Mouse (Mus musculus) embryonic facial prominence, embryonic 11.5 days (tissue): ENCODE results near the gene Rmdn2. TPM values are rescaled to one million over a fixed set of nuclear protein-coding genes. Genes with fewer than 3 reads are reported as not detected.

Source experiments
- ATAC-seq: fragments of 200-750 bp; cut with Nextera tagmentation; replicated peaks from 2 replicates; pipeline ENCODE4 v1.8.0; 2017; ENCODE audit warnings: low read depth; ENCODE audit not compliant: insufficient number of reproducible peaks, low FRiP score, low TSS enrichment
- DNase-seq: peaks from one replicate; pipeline ENCODE4 v3.0.0-alpha.2; 2015; ENCODE audit warnings: low spot score
- H3K27ac ChIP-seq: fragments of 300-500 bp; sonication (generic); replicated peaks from 2 replicates; pipeline ENCODE4 v1.5.1; 2014; ENCODE audit warnings: mild to moderate bottlenecking, low read depth, low read length, control low read depth
- H3K27me3 ChIP-seq: fragments of 300-500 bp; sonication (generic); 2 replicates; pipeline ENCODE4 v1.6.1; 2014; ENCODE audit warnings: mild to moderate bottlenecking, low read length, moderate library complexity, mixed read lengths; ENCODE audit not compliant: control insufficient read depth, insufficient read depth
- H3K36me3 ChIP-seq: fragments of 300-500 bp; sonication (generic); replicated peaks from 2 replicates; pipeline ENCODE4 v1.6.1; 2014; ENCODE audit warnings: low read depth, mild to moderate bottlenecking, low read length, moderate library complexity, mixed read lengths; ENCODE audit not compliant: control insufficient read depth, insufficient read depth
- H3K4me1 ChIP-seq: fragments of 300-500 bp; sonication (generic); 2 replicates; pipeline ENCODE4 v1.6.1; 2014; ENCODE audit warnings: low read length, mixed read lengths; ENCODE audit not compliant: control insufficient read depth, insufficient read depth
- H3K4me2 ChIP-seq: fragments of 300-500 bp; sonication (generic); 2 replicates; pipeline ENCODE4 v1.6.1; 2014; ENCODE audit warnings: low read depth, mild to moderate bottlenecking, control low read depth, low read length, moderate library complexity
- H3K4me3 ChIP-seq: fragments of 300-500 bp; sonication (generic); 2 replicates; pipeline ENCODE4 v1.5.1; 2014; ENCODE audit warnings: low read depth, low read length, control low read depth
- H3K9ac ChIP-seq: fragments of 300-500 bp; sonication (generic); replicated peaks from 2 replicates; pipeline ENCODE4 v1.6.1; 2014; ENCODE audit warnings: mild to moderate bottlenecking, control low read depth, low read length
- H3K9me3 ChIP-seq: fragments of 300-500 bp; sonication (generic); replicated peaks from 2 replicates; pipeline ENCODE4 v1.6.1; 2016; ENCODE audit warnings: mild to moderate bottlenecking, low read length, inconsistent platforms, mixed read lengths; ENCODE audit not compliant: control insufficient read depth
- WGBS: fragments of 180-500 bp; shearing (Covaris S2); extraction: QIAGEN DNeasy Blood & Tissue Kit; methylation state at CpG from one replicate; pipeline ENCODE4 v1.1.7; 2014; 5-methylcytosine and 5-hydroxymethylcytosine counted together
- polyA plus RNA-seq: library from polyadenylated mRNA; unstranded; fragments of >200 nt; fragmentation: Nextera tagmentation; extraction: Ambion mirVana; gene quantifications from 2 replicates; pipeline ENCODE4 v1.2.1, GENCODE M21; 2014

Rmdn2 gene
- polyA plus RNA-seq, 1 experiment from 2014 or later = 9.7 TPM

DNA sequence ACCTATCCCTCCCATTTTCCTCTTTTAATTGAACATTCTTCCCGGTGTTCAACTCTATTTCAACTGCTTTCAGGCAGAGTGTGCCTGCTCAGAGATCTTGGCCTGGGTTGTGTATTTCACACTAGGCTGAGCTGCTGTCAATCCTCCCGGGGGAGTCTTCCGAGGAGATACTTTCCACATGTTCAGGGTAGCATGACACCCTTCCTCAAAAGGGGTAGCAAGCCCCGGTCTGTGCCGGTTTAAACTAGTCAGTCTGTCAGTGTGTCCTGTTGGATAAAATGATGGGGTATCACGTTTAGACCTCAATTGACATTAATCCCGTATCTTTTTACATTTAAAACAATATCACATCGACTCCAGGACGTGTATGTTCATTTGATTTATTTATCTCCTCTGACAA, 46.1 kb downstream of the Rmdn2 start:
- no peak for ATAC-seq
- no peak overlapping the region for H3K4me3 ChIP-seq
- peak; percentile 41 for DNase-seq
- H3K27ac ChIP-seq = no peak overlapping the region
- H3K36me3 ChIP-seq = no peaks in the 10 kb centered on the region
- no peaks in the 10 kb centered on the region for H3K9me3 ChIP-seq
- no peaks in the 10 kb centered on the region for H3K27me3 ChIP-seq
- H3K4me1 ChIP-seq = no peaks in the 10 kb centered on the region
- no peak overlapping the region for H3K9ac ChIP-seq
- WGBS = 52% methylated on average over 9 of the region's 9 CpGs
- H3K4me2 ChIP-seq = no peak overlapping the region

DNA sequence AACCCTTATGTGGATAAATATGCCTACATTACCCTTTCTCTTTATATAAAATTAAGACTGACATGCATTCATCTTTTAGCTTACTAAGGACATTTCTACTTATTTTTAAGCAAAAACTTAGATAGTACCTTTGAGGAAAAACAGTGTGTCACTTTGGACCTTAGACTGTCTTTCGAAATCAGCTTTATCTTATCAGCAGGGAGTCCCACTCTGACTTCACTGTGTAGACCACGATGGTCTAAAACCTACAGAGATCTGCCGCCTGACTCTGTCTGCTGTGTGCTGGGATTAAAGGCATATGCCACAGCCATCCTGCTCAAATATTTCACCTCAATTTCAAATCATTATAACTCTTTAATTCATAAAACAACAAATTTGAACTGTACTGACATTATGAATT, 46.8 kb downstream of the Rmdn2 start:
- WGBS = 70% methylated on average over 3 of the region's 3 CpGs
- no peak overlapping the region for H3K9ac ChIP-seq
- no peaks in the 10 kb centered on the region for H3K4me1 ChIP-seq
- DNase-seq (no peak), ATAC-seq (no peak)
- no peaks in the 10 kb centered on the region for H3K9me3 ChIP-seq
- no peak overlapping the region for H3K4me2 ChIP-seq
- H3K4me3 ChIP-seq = no peak overlapping the region
- no peaks in the 10 kb centered on the region for H3K27me3 ChIP-seq
- no peaks in the 10 kb centered on the region for H3K36me3 ChIP-seq
- H3K27ac ChIP-seq = no peak overlapping the region

DNA sequence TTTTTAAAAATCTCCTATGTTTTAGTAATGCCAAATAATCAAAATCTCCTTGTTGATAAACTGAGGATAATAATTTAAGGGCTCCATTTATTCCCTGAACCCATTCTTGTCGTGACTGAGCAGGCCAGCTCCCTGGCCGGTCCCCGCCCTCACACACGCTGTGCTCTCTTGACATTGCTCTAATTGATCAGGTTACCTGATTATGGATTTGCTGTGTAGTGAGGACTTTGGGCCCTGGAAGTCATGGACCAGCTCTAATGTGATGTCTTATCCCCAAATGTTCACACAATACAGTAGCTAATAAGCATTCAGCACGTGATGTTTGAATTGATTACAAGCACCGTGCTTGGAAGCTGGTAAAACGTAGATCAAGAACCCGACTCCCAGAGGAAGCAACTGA, 47.2 kb downstream of the Rmdn2 start:
- no peak overlapping the region for H3K4me3 ChIP-seq
- no peaks in the 10 kb centered on the region for H3K4me1 ChIP-seq
- DNase-seq = no peak
- WGBS = 67% methylated on average over 8 of the region's 8 CpGs
- H3K9ac ChIP-seq = no peak overlapping the region
- H3K9me3 ChIP-seq = no peaks in the 10 kb centered on the region
- H3K4me2 ChIP-seq = no peak overlapping the region
- no peak overlapping the region for H3K27ac ChIP-seq
- no peaks in the 10 kb centered on the region for H3K27me3 ChIP-seq
- no peaks in the 10 kb centered on the region for H3K36me3 ChIP-seq
- no peak for ATAC-seq

DNA sequence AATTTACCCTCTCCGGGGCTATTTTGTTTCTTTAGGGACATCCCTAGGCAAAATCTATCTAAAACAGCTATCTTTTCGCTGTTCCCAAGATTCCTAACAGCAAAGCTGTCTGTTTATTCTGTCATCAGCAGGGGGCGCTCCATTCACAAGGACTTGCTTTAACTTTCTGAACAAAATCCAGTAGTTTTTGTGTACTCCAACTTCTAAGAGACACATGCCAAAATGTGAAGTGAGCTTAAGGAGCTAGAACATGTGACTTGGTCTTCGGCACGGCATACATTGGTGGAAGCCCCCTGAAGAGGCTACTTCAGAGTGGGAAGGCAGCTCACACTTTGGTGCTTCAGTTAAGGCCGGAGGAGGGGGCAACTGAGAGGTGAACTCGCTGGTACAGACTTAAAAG, 49.7 kb downstream of the Rmdn2 start:
- peak; percentile 85 for DNase-seq
- no peaks in the 10 kb centered on the region for H3K36me3 ChIP-seq
- 47% methylated on average over 7 of the region's 7 CpGs for WGBS
- no peak overlapping the region for H3K27ac ChIP-seq
- H3K9ac ChIP-seq = no peak overlapping the region
- no peaks in the 10 kb centered on the region for H3K4me1 ChIP-seq
- H3K9me3 ChIP-seq = no peaks in the 10 kb centered on the region
- no peak overlapping the region for H3K4me3 ChIP-seq
- H3K27me3 ChIP-seq = no peaks in the 10 kb centered on the region
- ATAC-seq = no peak
- H3K4me2 ChIP-seq = no peak overlapping the region

DNA sequence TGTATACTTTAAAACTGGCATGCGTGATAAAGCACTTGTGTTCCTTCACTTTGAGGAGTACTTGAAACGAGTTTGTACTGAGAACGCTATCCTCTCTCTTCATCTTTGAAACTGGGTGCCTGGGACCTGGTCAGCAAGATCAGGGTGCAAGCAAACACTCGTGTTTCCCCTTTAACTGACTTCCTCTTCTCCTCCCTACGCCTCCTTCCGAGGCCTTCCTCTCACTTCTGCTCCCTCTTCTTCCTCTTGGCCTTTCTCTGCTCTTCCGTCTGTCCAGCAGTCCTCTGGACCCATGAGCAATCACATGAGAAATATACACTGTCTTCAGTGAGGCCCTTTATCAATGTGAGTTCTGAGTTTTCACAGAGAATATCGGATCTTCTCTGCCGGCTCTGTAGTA, 50.2 kb downstream of the Rmdn2 start:
- no peak overlapping the region for H3K4me3 ChIP-seq
- no peaks in the 10 kb centered on the region for H3K9me3 ChIP-seq
- H3K9ac ChIP-seq = no peak overlapping the region
- H3K4me2 ChIP-seq = no peak overlapping the region
- no peaks in the 10 kb centered on the region for H3K27me3 ChIP-seq
- no peaks in the 10 kb centered on the region for H3K36me3 ChIP-seq
- no peak overlapping the region for H3K27ac ChIP-seq
- ATAC-seq (no peak), DNase-seq (no peak)
- H3K4me1 ChIP-seq = no peaks in the 10 kb centered on the region
- WGBS = 81% methylated on average over 9 of the region's 9 CpGs

DNA sequence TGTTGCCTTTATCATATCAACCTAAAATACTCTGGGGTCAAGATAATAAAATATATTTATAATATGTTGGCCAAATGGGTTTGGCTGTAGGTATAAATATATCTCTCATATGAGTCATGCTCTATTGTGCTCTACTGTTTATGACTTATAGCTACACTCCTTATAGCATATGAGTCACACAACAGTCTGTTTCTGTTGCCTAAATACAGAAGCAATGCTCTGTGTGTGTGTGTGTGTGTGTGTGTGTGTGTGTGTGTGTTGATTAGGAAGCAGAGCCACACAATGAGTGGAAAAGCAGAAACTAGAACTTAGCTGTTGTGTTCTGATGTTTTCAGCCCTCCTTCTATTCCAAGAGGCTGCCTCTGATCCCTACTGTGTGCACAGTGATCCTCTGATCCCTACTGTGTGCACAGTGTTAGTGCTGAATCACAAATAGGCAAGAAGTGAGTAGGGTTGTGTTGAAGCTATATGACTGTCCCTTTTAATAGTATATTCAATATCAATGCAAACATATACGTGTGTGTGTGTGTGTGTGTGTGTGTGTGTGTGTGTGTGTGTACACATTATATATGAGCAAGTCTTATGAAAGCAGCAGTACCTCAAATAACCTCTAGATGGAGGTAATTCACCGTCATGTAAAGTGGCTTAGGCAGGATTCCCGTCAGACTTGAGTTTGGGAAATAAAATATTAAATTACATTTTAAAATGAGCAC, 51.9 kb downstream of the Rmdn2 start:
- Histone ChIP-seq H3K4me3 (no peak overlapping the region), H3K27ac (no peak overlapping the region), H3K4me2 (no peak overlapping the region), H3K36me3 (no peaks in the 10 kb centered on the region), H3K4me1 (no peaks in the 10 kb centered on the region), H3K9me3 (no peaks in the 10 kb centered on the region), H3K27me3 (no peaks in the 10 kb centered on the region), H3K9ac (no peak overlapping the region)
- DNase-seq (peak; percentile 83), ATAC-seq (no peak; the same call in 1 of the 2 replicates)
- 21% methylated on average over 3 of the region's 3 CpGs for WGBS

DNA sequence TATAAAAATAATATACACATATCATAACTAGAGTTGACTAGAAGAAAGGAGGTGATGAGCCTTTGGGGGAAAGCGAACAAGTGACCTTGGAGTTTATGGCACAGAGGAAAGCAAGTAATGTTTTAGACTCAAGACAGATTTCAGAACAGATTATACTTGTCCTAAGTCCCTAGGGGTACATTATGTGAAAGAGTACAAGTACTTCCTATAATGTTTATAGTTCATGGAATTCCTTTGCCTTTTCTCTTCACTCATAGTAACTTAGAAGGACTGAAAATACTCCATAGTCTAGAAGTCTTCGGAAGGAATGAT, 52.4 kb downstream of the Rmdn2 start:
- Histone ChIP-seq H3K4me1 (no peaks in the 10 kb centered on the region), H3K36me3 (no peaks in the 10 kb centered on the region), H3K4me3 (no peak overlapping the region), H3K9ac (no peak overlapping the region), H3K4me2 (no peak overlapping the region), H3K27me3 (no peaks in the 10 kb centered on the region), H3K9me3 (no peaks in the 10 kb centered on the region), H3K27ac (no peak overlapping the region)
- DNase-seq (no peak), ATAC-seq (no peak)
- WGBS = 90% methylated on average over 2 of the region's 2 CpGs

DNA sequence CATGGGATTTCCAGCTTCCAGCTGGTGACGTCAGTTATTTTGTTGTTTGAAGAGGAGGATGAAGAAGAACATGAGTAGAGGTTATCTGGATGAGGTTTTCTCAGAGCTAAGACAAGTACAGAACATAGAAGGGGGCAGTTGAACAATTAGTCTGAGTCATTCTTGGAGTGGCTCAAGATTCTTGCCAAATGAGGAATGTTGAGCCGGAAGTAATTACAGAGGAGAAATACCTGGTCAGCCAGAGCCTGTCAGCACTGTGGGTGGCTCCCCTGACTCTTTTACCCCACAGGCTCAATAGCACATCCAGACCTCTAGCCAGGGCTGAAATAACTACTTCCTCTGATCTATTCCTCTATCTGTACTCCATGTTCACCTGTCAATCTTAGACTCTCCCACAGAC, 59.2 kb downstream of the Rmdn2 start:
- Histone ChIP-seq H3K4me2 (no peak overlapping the region), H3K36me3 (no peaks in the 10 kb centered on the region), H3K4me3 (no peak overlapping the region), H3K9me3 (no peaks in the 10 kb centered on the region), H3K27ac (no peak overlapping the region), H3K9ac (no peak overlapping the region), H3K27me3 (no peaks in the 10 kb centered on the region), H3K4me1 (no peaks in the 10 kb centered on the region)
- ATAC-seq (no peak), DNase-seq (no peak)
- 50% methylated on average over 2 of the region's 2 CpGs for WGBS
